Mouse (Mus musculus): ENCODE results near the gene Slc44a4. TPM values are rescaled to one million over a fixed set of nuclear protein-coding genes. Genes with fewer than 3 reads are reported as not detected.
"Not testable (repeated sequence)": the region's sequence is repeated elsewhere in the genome, so short reads cannot be mapped to it uniquely, and the experiment has no call there.

Gene Slc44a4
- total RNA-seq, 2 experiments from 2014 or later = 1.00 to 1.2 TPM

GRCm38 (mm10) chr17:34943128-34943815 is 29.0 kb downstream of the Slc44a4 start:
- DNase-seq = no peak

- no peak for DNase-seq
Observed at GRCm38 (mm10) chr17:34944362-34944761, 30.1 kb downstream of the Slc44a4 start.

GRCm38 (mm10) chr17:34946486-34947140 is 32.3 kb downstream of the Slc44a4 start:
- no peak for DNase-seq

- peak; percentile 56 for DNase-seq
Observed at GRCm38 (mm10) chr17:34947606-34948005, 33.3 kb downstream of the Slc44a4 start.

- DNase-seq = not testable (repeated sequence)
Observed at GRCm38 (mm10) chr17:34948721-34949552, 34.7 kb downstream of the Slc44a4 start.

GRCm38 (mm10) chr17:34949553-34949969 is 35.3 kb downstream of the Slc44a4 start:
- no peak for DNase-seq

GRCm38 (mm10) chr17:34950514-34951455 is 36.5 kb downstream of the Slc44a4 start:
- no peak for DNase-seq

- no peak for DNase-seq
Observed at GRCm38 (mm10) chr17:34951636-34952377, 37.5 kb downstream of the Slc44a4 start.

GRCm38 (mm10) chr17:34952378-34953040 is 38.2 kb downstream of the Slc44a4 start:
- peak; percentile 88 for DNase-seq

GRCm38 (mm10) chr17:34953258-34953657 is 39.0 kb downstream of the Slc44a4 start:
- DNase-seq = no peak

- DNase-seq = no peak
Observed at GRCm38 (mm10) chr17:34953904-34954303, 39.6 kb downstream of the Slc44a4 start.

GRCm38 (mm10) chr17:34954831-34955230 is 40.6 kb downstream of the Slc44a4 start:
- no peak for DNase-seq

GRCm38 (mm10) chr17:34955884-34956283 is 41.6 kb downstream of the Slc44a4 start:
- no peak for DNase-seq

GRCm38 (mm10) chr17:34956340-34956739 is 42.1 kb downstream of the Slc44a4 start:
- DNase-seq = no peak

- DNase-seq = not testable (repeated sequence)
Observed at GRCm38 (mm10) chr17:34957291-34957690, 43.0 kb downstream of the Slc44a4 start.

- DNase-seq = not testable (repeated sequence)
Observed at GRCm38 (mm10) chr17:34957966-34958365, 43.7 kb downstream of the Slc44a4 start.

- not testable (repeated sequence) for DNase-seq
Observed at GRCm38 (mm10) chr17:34958734-34959129, 44.5 kb downstream of the Slc44a4 start.

- DNase-seq = peak; percentile 87
Observed at GRCm38 (mm10) chr17:34959130-34959778, 45.0 kb downstream of the Slc44a4 start, which contains the start of gene Hspa1b. Gene Hspa1b (minus strand): TSS chr17:34959238.

GRCm38 (mm10) chr17:34959881-34960515 is 45.7 kb downstream of the Slc44a4 start:
- DNase-seq = peak; percentile 53
